Mouse (Mus musculus) B cell, adult 2 months (primary cell): Measurements from ENCODE around the gene Olfr97.
"Not testable (repeated sequence)": the region's sequence is repeated elsewhere in the genome, so short reads cannot be mapped to it uniquely, and the experiment has no call there.

ENCODE experiments used
- DNase-seq, 2 experiments: peaks; one replicate each; pipeline ENCODE4 v3.0.0; 2022

Gene Olfr97

DNA sequence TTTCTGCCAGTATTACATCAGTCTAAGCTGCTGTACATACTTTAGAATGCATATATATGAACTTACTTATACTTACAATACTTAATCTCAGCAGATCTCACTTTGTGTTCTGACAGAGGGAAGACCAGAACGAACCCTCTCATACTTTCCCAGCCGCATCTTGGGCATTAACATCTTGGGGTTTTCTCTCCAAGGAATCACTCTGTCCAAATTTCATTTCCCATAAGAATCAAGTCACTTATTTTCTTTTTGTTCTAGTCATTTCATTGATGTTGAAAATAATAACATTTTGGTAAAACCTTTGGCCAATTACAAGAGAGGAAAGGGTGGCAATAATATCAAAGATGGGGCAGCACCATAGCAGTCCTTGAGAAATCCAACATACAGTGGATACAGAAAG lies at the start of gene Olfr97:
TSS of gene Olfr97 (minus strand) at position 101 of the 400 bp plus-strand sequence.
- DNase-seq = not testable (repeated sequence)

DNA sequence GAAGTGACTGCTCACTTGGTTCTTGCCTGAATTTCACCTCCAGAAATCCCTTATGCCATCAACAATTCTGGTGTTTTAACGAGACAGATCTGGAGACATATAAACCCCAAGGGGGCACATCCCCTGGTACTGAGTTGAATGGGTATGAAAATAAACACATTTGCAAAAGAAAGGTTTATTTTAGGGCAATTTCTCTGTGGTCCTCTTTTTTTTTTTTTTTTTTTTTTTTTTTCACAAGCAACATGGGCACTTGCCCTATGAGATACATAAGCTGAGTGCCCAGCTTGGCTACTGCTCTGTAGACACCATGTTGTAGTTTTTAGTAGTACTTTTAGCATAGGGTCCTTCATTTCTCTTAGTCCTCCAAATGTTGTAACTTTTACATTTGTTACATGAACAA lies 46.2 kb upstream of the Olfr97 start, which contains the start of gene Olfr99:
TSS of gene Olfr99 (minus strand) at position 101 of the 400 bp plus-strand sequence.
- DNase-seq = no peak

DNA sequence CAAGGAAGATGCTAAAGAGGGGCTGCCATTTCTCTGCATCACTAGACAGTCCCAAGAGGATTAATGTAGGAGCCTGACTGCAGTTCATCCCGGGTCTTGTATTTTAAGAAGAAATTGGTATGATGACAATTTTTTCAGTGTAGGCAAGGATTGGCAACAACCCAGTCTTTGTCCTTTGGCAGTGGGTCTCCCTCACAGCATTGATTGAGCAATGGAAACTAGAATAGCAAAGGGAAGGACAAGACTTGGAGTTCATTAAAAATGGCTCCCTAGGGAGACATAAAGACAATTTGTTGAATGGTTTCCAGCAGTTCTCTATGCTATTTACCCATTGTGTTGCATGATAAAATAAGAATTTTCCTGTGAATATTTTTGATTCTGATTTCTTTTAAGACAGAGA lies 43.2 kb upstream of the Olfr97 start:
- DNase-seq = no peak

- no peak for DNase-seq
These were observed 39.4 kb upstream of the Olfr97 start for GRCm38 (mm10) chr17:37276573-37276972.

DNA sequence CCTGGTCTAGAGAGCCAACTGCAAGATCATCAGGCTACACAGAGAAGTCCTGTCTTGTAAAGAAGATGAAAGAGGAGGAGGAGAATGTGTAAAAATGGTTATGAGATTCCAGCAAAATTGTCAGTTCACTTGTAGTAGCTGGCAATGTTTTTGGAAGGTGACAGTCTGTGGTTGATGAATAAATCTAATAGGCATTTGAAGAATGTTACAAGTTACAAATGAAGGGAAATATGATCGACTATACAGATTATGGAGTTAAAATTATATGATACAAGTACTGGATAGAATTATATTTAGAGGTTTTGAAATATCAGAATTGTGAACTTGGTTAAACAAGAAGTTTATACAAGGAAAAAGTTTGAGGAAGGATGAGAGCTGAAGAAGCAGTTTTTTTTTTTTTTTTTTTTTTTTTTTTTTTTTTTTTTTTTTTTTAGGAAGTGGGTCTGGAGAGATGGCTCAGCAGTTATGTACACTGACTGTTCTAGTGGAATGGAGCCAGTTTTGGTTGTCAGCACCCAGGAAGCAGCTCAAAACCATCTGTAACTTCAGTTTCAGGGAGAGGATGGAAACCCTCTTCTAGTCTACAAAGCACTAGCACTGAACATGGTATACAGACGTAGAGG lies 38.6 kb upstream of the Olfr97 start:
- DNase-seq = no peak

- peak; percentile 80 to 81 for DNase-seq
These were observed 33.6 kb upstream of the Olfr97 start for GRCm38 (mm10) chr17:37270702-37271092.

DNA sequence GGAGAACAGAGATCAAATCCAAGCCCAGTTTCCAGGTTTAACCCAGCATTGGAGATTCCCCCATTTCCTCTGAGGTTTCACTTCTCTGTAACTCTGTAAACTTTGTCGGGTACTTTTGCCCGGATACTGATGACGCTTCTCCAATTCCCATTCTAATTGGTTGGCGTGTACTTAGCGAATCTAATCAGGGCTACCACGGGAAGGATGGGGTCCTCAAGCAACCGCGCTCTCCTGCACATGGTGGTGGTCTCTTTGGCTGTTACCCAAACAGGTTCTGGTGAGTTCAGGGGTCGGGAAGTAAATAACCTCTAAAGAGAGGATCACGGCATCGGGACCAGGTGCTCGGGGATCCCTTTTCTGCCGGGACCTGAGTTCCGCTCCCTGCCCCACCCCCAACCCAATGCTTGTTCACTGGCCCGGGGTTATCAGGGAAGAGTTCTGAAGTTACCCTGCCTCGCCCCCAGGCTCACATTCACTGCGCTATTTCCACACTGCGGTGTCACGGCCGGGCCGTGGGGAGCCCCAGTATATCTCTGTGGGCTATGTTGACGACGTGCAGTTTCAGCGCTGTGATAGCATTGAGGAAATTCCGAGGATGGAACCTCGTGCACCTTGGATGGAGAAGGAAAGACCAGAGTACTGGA lies 33.0 kb upstream of the Olfr97 start, which contains the start of gene H2-M3:
TSS of gene H2-M3 (plus strand) at position 163 of the 644 bp plus-strand sequence.
- peak; percentile 95 to 96 for DNase-seq

DNA sequence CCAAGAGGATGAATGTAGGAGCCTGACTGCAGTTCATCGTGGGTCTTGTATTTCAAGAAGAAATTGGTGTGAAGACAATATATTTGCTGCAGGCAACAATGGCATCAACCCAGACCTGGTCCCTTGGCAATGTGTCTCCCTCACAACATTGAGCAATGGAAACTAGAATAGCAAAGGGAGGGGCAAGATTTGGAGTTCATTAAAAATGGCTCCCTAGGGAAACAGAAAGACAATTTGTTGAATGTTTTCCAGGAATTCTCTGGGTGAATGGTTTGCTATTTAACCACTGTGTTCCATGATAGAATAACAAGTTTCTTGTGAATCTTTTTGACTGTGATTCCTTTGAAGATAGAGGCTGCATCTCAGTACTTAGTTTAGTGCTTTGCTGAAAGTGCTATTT lies 26.5 kb upstream of the Olfr97 start, which contains the start of gene Olfr98:
TSS of gene Olfr98 (minus strand) at position 124 of the 400 bp plus-strand sequence.
- DNase-seq = no peak

DNA sequence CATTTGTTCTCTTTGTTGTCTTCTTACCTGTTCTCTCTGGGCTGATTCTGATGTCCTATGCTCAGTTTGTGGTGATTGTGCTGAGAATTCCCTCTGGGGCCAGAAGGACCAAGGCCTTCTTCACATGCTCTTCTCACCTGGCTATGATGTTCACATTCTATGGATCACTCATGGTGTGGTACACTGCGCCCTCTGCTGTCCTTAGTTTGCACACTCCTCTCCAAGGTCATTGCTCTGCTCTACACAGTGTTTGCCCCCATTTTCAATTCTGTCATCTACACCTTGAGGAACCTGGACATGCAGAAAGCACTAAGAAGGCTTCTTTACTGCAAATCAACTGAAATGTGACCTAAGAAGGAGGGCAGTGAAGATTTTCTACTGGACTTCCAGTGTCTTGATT lies 13.4 kb upstream of the Olfr97 start:
- peak; percentile 69 to 71 for DNase-seq

- DNase-seq = no peak
These were observed 12.3 kb upstream of the Olfr97 start for GRCm38 (mm10) chr17:37249460-37249859.

GRCm38 (mm10) chr17:37246715-37247114 lies 9.6 kb upstream of the Olfr97 start:
- peak; percentile 79 to 85 for DNase-seq

- no peak for DNase-seq
These were observed 5.1 kb upstream of the Olfr97 start for GRCm38 (mm10) chr17:37242198-37242597.

GRCm38 (mm10) chr17:37221879-37222278 lies 15.3 kb downstream of the Olfr97 start:
- no peak for DNase-seq

DNA sequence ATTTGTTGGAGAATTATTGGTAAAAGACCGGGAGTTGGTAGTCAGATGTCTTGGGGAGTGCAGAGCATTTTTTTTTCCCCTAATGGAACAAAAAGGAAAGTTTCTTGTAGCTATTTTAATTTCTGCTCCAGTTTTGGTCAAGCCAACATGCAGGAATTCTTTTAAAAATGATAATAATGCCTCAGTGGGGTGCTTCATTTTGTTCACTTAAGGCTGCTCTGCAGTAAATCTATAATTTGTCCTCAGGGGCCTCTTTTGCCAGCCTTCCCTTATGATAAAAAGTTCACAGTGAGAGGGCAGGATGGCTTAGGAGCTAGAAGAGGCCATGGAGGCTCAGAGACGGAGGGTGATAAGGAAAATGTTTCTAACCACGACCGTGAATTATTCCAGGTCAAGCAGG lies 17.3 kb downstream of the Olfr97 start, which contains the start of gene Olfr96:
TSS of gene Olfr96 (plus strand) at position 301 of the 400 bp plus-strand sequence.
- no peak for DNase-seq

GRCm38 (mm10) chr17:37218486-37218885 lies 18.6 kb downstream of the Olfr97 start:
- no peak for DNase-seq

GRCm38 (mm10) chr17:37213018-37213417 lies 24.1 kb downstream of the Olfr97 start, which contains the start of gene Olfr95:
Gene Olfr95, minus strand, starts transcription at chr17:37213118.
- DNase-seq = no peak

DNA sequence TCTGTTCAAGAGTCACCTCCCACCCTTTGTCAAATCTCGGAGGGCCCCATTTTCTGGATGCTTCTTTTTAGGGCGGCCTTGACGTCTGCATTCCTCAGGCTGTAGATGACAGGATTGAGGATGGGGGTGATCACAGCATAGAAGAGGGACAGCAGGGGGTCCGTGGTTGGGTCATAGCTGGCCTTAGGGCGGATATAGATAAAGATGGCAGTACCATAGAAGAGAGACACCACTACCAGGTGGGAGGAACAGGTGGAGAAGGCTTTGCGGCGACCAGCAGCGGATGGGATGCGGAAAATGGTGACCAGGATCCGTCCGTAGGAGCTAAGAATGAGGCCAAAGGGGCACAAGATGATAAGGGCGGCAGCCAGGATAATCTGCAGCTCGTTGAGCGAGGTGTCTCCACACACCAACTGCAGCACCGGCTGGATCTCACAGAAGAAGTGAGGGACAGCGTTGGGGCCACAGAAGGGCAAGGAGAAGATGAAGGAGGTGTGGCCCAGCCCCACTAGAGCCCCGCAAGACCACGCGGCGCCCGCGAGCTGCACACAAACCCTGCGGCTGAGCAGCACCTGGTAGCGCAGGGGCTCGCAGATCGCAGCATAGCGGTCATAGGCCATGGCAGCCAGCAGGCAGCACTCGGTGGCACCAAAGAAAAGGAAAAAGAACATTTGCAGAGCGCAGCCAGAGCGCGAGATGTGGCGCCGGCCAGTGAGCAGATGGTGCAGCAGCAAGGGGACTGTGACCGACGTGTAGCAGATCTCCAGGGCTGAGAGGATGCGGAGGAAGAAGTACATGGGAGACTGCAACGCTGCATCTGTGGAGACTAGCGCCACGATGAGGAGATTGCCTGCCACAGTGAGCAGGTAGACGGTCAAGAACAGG lies 26.0 kb downstream of the Olfr97 start:
- no peak for DNase-seq

DNA sequence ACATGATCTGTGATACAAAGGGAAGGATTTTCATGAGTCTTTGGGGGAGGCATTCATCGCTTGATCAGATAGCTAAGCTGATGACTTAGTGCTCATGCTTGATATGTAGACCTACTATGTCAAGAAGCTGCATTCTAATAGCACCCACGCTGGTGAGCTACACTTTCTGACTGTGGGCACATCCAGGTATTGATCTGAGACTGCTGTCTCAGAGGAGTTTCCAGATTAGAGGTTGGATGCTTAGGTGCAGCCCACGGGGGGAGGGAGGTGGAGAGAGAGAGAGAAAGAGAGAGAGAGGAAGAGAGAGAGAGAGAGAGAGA lies 33.3 kb downstream of the Olfr97 start:
- no peak for DNase-seq

DNA sequence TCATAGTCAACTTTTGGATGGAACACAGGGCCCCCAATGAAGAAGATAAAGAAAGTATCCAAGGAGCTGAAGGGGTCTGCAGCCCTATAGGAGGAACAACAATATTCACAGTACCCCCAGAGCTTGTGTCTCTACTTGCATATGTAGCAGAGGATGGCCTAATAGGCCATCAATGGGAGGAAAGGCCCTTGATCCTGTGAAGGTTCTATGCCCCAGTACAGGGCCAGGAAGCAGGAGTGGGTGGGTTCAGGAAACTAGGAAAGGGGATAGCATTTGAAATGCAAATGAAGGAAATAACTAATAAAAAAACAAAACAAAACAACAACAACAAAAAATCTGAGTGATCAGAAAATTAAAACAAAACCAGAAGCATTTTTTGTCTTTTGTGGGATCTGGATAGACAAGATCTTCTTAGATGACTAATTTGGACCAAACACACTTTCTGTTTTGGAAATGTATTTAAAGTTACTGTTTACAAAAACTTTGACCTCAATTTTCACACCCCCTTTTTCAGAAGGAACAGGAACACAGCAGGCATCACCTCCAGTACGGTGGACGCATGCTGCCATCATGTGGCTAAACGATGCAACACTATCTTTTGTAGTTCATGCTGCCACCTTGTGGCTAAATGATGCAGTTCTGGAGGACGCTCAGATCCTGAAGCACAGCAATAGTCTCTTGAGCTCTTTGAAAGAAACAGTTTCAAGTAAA lies 33.8 kb downstream of the Olfr97 start:
- peak; percentile 74 to 75 for DNase-seq

GRCm38 (mm10) chr17:37200894-37201293 lies 36.2 kb downstream of the Olfr97 start, which contains the start of gene Olfr94:
Gene Olfr94, minus strand, starts transcription at chr17:37200994.
- no peak for DNase-seq

DNA sequence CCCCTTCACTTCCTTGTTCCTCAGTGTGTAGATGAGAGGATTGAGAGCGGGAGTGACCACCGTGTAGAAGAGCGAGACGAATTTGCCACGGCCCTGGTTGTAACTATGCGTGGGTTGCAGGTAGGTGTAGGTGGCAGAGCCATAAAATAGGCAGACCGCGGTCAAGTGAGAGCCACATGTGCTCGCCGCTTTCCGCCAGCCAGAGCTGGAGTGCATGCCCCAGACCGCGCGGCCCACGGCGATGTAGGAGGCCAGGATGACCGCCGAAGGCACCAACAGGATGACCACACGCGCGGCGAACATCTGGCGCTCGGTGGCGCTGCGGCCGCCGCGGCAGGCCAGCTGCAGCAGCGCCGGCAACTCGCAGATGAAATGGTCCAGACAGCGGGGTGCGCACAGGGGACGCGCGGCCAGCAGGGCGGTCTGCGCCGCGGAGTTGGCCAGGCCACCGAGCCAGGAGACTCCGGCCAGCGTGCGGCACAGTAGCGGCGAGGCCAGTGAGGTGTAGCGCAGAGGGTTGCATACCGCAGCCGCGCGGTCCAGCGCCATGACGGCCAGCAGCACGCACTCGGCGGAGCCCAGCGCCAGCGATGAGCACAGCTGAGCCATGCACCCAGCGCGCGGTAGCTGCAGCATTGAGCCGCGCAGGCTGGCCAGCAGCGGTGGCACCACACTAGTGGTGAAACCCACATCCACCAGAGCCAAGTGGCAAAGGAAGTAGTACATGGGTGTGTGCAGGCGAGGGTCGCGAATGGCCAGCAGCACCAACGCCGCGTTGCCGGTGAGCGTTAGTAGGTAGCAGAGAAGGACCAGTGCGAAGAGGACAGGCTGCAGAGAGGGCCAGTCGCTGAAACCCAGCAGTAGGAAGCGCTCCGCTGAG lies 40.0 kb downstream of the Olfr97 start:
- DNase-seq = no peak

DNA sequence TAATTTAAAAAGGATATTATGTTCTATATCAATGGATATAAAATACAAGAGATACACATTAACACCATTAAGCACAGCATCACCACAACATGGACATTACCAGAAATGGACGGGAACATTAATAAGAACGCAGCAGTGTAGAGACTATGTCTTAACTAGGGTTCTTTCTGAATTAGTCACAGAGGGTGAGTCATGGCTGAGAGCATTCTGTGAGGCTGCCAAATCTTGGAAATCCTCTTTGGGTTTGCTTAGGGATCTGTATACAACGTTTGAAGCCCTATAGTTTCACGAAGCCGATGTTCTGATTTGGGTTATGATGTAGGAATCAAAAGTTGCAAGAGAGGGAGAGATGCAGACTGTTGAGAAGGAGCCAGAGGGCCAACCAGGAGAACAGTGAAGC lies 42.3 kb downstream of the Olfr97 start:
- DNase-seq = no peak
